Mouse (Mus musculus) erythroblast, embryonic 14.5 days (primary cell): ENCODE results near the gene Mapk6. TPM values are rescaled to one million over a fixed set of nuclear protein-coding genes. Genes with fewer than 3 reads are reported as not detected.

Experiments
- H3K27me3 ChIP-seq: 2 replicates; pipeline ENCODE4 v1.6.1; 2012; ENCODE audit warnings: inconsistent platforms; ENCODE audit not compliant: control insufficient read depth
- H3K36me3 ChIP-seq: 2 replicates; pipeline ENCODE4 v1.6.1; 2012; ENCODE audit warnings: mild to moderate bottlenecking, inconsistent platforms; ENCODE audit not compliant: control insufficient read depth
- H3K4me1 ChIP-seq: 2 replicates; pipeline ENCODE4 v1.6.1; 2012; ENCODE audit warnings: inconsistent platforms; ENCODE audit not compliant: control insufficient read depth
- H3K4me3 ChIP-seq: replicated peaks from 2 replicates; pipeline ENCODE3; 2012; ENCODE audit warnings: moderate library complexity, mild to moderate bottlenecking, inconsistent platforms
- H3K9me3 ChIP-seq: 2 replicates; pipeline ENCODE4 v1.6.1; 2012; ENCODE audit warnings: low read length, inconsistent platforms, mixed read lengths; ENCODE audit not compliant: control insufficient read depth
- GATA1 ChIP-seq: IDR thresholded peaks from 2 replicates; pipeline ENCODE4 v1.6.1; 2012; ENCODE audit warnings: low read length, inconsistent platforms, mixed read lengths
- TAL1 ChIP-seq: IDR thresholded peaks from 3 replicates; pipeline ENCODE4 v1.6.1; 2012; ENCODE audit warnings: low read length, inconsistent platforms, mixed read lengths
- polyA plus RNA-seq: library from polyadenylated mRNA; stranded (reverse); fragments of >175 nt; gene quantifications from 2 replicates; pipeline ENCODE4 v1.2.3, GENCODE M21; 2012

The Mapk6 gene
- polyA plus RNA-seq, 1 experiment, result 0.11 TPM

DNA sequence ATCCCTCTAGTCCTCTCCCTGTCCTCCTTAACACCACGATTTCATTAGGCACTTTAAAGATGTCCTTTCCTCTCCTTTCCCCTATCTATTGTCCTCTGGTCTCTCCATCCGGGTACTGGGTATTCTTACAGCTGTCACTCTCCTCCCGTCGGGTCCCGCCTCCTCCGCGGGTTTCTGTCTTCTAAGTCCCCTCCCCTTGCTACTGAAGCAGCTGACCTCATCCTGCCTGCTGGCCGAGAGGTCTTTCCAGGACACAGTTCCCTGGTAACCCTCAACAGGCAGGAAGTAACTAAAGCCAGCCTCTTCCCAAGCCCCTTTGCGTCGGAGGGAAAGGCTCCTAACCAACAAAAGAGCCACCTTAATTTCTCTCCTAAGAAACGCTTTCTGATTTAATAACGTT lies 26.1 kb upstream of the Mapk6 start:
- no peak overlapping the region for H3K4me3 ChIP-seq
- H3K27me3 ChIP-seq, result peaks cover 9% of the 10 kb centered on the region
- TF ChIP-seq GATA1, result no peak
- no peak for TF ChIP-seq TAL1
- H3K36me3 ChIP-seq, result no peaks in the 10 kb centered on the region
- H3K9me3 ChIP-seq, result no peaks in the 10 kb centered on the region
- H3K4me1 ChIP-seq, result peaks cover 30% of the 10 kb centered on the region

DNA sequence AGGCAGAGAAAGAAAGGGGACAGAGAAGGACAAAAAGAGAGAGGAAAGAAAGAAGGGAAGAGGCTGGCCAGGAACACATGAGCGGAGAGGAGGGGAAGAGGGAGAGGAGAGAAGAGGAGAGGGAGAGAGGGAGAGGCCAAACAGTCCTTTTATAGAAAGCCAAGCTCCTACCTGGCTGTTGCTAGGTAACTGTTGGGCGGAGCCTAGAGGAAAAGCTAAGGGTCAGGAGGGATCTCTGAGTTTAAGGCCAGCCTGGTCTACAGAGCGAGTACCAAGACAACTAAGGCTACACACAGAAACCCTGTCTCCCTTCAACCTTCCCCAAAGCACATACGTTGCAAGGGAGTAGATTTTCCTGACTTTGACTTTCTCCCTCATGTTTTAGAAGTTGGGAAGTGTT lies 25.5 kb upstream of the Mapk6 start:
- Histone ChIP-seq H3K4me3 (no peak overlapping the region), H3K9me3 (no peaks in the 10 kb centered on the region), H3K27me3 (peaks cover 9% of the 10 kb centered on the region), H3K4me1 (peaks cover 26% of the 10 kb centered on the region), H3K36me3 (no peaks in the 10 kb centered on the region)
- no peak for TF ChIP-seq GATA1
- TF ChIP-seq TAL1, result no peak

DNA sequence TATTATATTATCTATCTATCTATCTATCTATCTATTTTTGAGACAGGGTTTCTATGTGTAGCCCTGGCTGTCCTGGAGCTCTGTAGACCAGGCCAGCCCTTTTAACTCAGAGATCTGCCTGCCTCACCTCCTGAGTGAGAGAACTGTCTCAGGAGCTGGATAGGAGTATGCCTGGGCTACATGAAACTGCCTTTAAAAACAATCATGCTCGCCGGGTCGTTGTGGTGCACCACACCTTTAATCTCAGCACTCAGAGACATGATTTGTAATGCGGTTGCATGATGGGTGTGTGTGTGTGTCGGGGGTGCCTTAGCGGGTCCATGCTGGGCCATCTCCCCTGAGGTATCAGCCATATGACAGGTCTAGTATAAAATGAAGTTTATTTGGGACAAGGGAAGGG lies 25.1 kb upstream of the Mapk6 start:
- no peak overlapping the region for H3K4me3 ChIP-seq
- H3K9me3 ChIP-seq, result no peaks in the 10 kb centered on the region
- peaks cover 24% of the 10 kb centered on the region for H3K4me1 ChIP-seq
- TF ChIP-seq TAL1 (no peak), GATA1 (no peak)
- no peaks in the 10 kb centered on the region for H3K36me3 ChIP-seq
- H3K27me3 ChIP-seq, result peaks cover 9% of the 10 kb centered on the region

DNA sequence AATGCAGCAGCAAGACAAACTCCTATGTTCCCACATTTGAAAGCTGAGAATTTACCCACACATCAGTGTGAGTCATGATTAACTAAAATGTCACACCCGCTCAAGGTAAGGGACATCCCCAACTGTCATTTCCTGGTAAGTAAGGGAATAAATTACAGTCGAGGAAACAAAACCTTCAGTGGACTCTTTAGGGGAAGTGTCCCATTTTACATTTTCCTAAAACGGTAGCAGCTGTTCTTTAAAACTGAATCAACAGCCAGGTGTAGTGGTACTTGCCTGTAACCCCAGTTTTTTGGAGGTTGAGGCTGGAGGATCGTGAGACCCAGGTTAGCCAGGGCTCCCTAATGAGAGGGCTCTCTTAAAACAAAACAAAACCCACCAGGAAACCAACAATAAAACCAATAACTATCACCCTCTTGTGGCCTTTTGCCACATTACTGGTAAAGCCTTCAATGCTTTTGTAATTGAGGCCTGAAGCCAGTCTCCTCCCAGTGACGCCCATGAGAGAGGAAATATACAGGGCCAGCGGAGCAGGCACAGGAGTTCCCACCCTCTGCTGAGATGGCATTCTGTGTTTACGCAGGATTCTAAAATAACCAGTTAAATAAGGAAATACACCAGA lies 24.5 kb upstream of the Mapk6 start:
- Histone ChIP-seq H3K4me1 (peaks cover 27% of the 10 kb centered on the region), H3K36me3 (no peaks in the 10 kb centered on the region), H3K9me3 (no peaks in the 10 kb centered on the region), H3K4me3 (no peak overlapping the region), H3K27me3 (peaks cover 9% of the 10 kb centered on the region)
- TF ChIP-seq TAL1, result no peak
- TF ChIP-seq GATA1, result no peak

DNA sequence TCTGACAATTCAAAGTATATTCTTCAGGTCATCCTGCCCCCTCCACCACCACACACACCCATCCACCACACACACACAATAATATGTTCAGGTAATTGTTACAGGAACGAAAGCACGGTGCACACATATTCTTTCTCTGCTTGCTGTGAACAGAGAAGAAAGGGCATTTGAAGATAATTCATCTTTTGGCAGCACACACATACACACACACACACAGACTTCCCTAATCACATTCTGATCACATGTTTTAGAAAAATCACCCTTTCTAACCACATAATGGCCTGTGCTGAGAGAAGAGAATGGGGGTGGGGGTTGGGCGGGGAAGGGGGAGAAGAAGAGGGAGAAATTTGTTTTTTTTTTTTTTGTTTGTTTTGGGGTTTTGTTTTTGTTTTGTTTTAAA lies 22.9 kb upstream of the Mapk6 start:
- Histone ChIP-seq H3K9me3 (no peaks in the 10 kb centered on the region), H3K27me3 (peaks cover 9% of the 10 kb centered on the region), H3K4me1 (peaks cover 27% of the 10 kb centered on the region), H3K4me3 (no peak overlapping the region), H3K36me3 (no peaks in the 10 kb centered on the region)
- TF ChIP-seq GATA1 (no peak), TAL1 (no peak)

DNA sequence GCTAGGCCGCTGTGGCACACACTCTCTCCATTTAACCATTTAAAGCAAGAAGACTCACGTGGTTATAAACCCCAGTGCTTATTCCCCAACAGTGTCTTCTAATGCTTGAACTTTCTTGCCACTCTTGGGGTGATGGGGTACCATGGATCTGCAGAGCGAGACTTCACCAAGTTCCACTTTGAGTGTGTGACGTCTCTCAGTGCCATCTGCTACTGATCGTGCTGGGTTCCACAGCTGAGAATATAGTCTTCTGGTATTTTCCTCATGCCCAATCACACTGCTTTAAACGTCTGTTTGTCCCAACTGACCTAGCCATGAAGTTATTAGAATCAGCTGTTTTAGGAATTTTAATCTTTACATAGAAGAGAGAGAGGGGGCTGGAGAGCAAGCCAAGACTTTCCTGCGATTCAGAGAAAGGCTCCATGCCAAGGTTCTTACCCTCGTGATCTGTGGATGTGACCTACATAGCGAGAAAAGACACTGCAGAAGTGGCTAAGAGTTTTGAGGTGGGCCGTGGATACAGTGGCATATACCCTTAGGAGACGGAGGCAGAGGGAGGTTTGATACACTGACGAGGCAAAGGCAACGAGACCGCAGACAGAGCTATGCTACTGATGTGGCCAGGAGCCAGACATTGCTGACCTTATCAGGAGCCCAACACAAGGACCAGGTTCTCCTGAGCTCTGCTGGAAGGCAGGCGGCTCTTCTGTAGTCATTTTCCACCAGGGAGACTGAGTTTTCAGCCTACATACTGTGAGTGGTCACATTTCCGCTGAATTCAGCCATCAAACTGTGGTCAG lies 21.2 kb upstream of the Mapk6 start:
- no peaks in the 10 kb centered on the region for H3K9me3 ChIP-seq
- peaks cover 27% of the 10 kb centered on the region for H3K4me1 ChIP-seq
- no peak overlapping the region for H3K4me3 ChIP-seq
- no peak for TF ChIP-seq TAL1
- no peaks in the 10 kb centered on the region for H3K36me3 ChIP-seq
- H3K27me3 ChIP-seq, result peaks cover 8% of the 10 kb centered on the region

DNA sequence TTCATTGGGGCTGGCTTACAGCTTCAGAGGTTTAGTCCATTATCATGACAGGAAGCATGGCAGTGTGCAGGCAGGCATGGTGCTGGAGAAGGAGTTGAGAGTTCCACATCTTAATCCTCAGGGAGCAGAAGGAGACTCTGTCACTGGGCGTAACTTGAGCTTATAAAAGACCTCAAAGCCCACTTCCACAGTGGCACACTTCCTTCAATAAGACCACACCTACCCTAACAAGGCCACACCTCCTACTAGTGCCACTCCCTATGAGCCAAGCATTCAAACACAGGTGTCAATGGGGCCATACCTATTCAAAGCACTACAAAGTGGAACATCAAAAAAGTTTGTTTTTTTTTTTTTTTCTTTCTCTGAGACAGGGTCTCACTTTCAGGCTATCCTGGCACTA lies 19.9 kb upstream of the Mapk6 start:
- H3K4me1 ChIP-seq, result peaks cover 22% of the 10 kb centered on the region
- no peak overlapping the region for H3K4me3 ChIP-seq
- TF ChIP-seq GATA1 (no peak), TAL1 (no peak)
- H3K9me3 ChIP-seq, result no peaks in the 10 kb centered on the region
- no peaks in the 10 kb centered on the region for H3K27me3 ChIP-seq
- H3K36me3 ChIP-seq, result no peaks in the 10 kb centered on the region

DNA sequence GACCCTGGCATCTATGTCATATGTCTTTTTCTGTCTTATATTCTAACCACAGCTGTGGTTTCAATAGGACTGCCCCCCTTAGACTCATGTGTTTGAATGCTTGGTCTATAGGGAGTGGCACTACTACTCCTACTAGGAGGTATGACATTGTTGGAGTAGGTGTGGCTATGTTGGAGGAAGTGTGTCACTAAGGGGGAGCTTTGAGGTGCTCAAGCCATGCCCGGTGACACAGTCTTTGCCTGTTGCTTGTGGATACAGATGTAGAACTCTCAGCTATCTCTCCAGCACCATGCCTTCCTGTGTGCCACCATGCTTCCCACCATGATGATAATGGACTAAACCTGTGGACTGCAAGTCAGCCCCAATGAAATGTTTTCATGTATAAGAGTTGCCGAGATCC lies 19.2 kb upstream of the Mapk6 start:
- TF ChIP-seq GATA1, result no peak
- no peak for TF ChIP-seq TAL1
- Histone ChIP-seq H3K4me1 (peaks cover 20% of the 10 kb centered on the region), H3K36me3 (no peaks in the 10 kb centered on the region), H3K27me3 (no peaks in the 10 kb centered on the region), H3K9me3 (no peaks in the 10 kb centered on the region), H3K4me3 (no peak overlapping the region)

DNA sequence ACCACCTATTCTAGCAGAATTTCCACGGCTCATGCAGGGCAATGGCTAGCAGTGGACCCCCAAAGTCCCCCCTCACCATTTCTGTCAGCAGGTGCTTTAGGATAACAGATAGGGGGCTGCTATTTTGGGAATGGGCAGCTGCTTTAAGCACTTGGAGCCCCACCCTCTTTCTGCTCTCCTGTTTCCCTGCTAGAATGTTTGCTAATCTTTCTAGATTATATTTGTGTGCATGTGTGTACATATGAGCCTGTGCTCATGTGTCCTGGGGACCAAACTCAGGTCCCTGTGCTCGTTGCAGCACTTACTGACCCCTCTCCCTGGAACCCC lies 18.4 kb upstream of the Mapk6 start:
- Histone ChIP-seq H3K27me3 (no peaks in the 10 kb centered on the region), H3K4me3 (no peak overlapping the region), H3K4me1 (peaks cover 19% of the 10 kb centered on the region), H3K9me3 (no peaks in the 10 kb centered on the region), H3K36me3 (no peaks in the 10 kb centered on the region)
- TF ChIP-seq TAL1 (no peak), GATA1 (no peak)
